Mouse (Mus musculus) granulocyte monocyte progenitor cell, adult 5-6 weeks (primary cell): ENCODE results near the gene Prr11. TPM values are rescaled to one million over a fixed set of nuclear protein-coding genes. Genes with fewer than 3 reads are reported as not detected.
"Not testable (repeated sequence)": the region's sequence is repeated elsewhere in the genome, so short reads cannot be mapped to it uniquely, and the experiment has no call there.

Source experiments
- ATAC-seq: replicated peaks from 2 replicates; pipeline ENCODE4 v1.8.0; 2016; ENCODE audit warnings: mild to moderate bottlenecking, moderate TSS enrichment, inconsistent platforms; ENCODE audit not compliant: poor library complexity, severe bottlenecking
- total RNA-seq, 2 experiments: library from RNA; stranded (forward) in 1 of 2; stranded (reverse) in 1 of 2; fragments of 200-712, 200-1000 nt in 1 of 2; fragments of >200 nt in 1 of 2; fragmentation: Nextera tagmentation in 1 of 2; gene quantifications; 2 replicates each; pipeline ENCODE4 v1.2.3; 2014 to 2017

Gene Prr11
- total RNA-seq, 2 experiments from 2014 or later, result 9.6 to 15.1 TPM

GRCm38 (mm10) chr11:87056286-87056685 is 52.2 kb downstream of the Prr11 start:
- no peak for ATAC-seq

GRCm38 (mm10) chr11:87048900-87049299 is 59.6 kb downstream of the Prr11 start:
- not testable (repeated sequence) for ATAC-seq

GRCm38 (mm10) chr11:87046968-87047367 is 61.5 kb downstream of the Prr11 start:
- no peak for ATAC-seq

- ATAC-seq, result no peak
Observed at GRCm38 (mm10) chr11:87043052-87043451, 65.5 kb downstream of the Prr11 start.

GRCm38 (mm10) chr11:87039307-87039963 is 69.1 kb downstream of the Prr11 start:
- ATAC-seq, result peak; percentile 96

Other genes with a start within 250 kb of the Prr11 start
- 11.6 and 18.4 TPM in 2 replicates for gene Ypel2, start 115.0 kb downstream of the Prr11 start, total RNA-seq (2014; fragmentation: Nextera tagmentation)
- 6.7 and 6.9 TPM in 2 replicates for gene Ypel2, start 115.0 kb downstream of the Prr11 start, total RNA-seq (2017)
- 0.11 and 1.1 TPM in 2 replicates for gene Gdpd1, start 34.6 kb downstream of the Prr11 start, total RNA-seq (2014; fragmentation: Nextera tagmentation)
- gene Gdpd1, start 34.6 kb downstream of the Prr11 start, total RNA-seq (2017), result 0.57 TPM in 1 of 2 replicates, not detected in the other
- 17.5 and 19.5 TPM in 2 replicates for gene Smg8, start 21.9 kb downstream of the Prr11 start, total RNA-seq (2014; fragmentation: Nextera tagmentation)
- 22.3 and 34.6 TPM in 2 replicates for gene Smg8, start 21.9 kb downstream of the Prr11 start, total RNA-seq (2017)
- 17.6 and 18.8 TPM in 2 replicates for gene Ska2, start 526 bp upstream of the Prr11 start, total RNA-seq (2014; fragmentation: Nextera tagmentation)
- gene Ska2, start 526 bp upstream of the Prr11 start, total RNA-seq (2017), result 42.4 and 49.0 TPM in 2 replicates
- gene Trim37, start 18.4 kb upstream of the Prr11 start, total RNA-seq (2014; fragmentation: Nextera tagmentation), result 29.4 and 33.6 TPM in 2 replicates
- gene Trim37, start 18.4 kb upstream of the Prr11 start, total RNA-seq (2017), result 53.0 and 67.6 TPM in 2 replicates